Mouse (Mus musculus) spleen, adult 2 months (tissue): Measurements from ENCODE around the gene Ush2a.

Experiments used
- CTCF ChIP-seq: fragments of 200-500 bp; IDR thresholded peaks from 2 replicates; pipeline ENCODE4 v1.5.1; 2011; ENCODE audit warnings: mild to moderate bottlenecking, inconsistent platforms; ENCODE audit not compliant: insufficient read depth, insufficient read length, insufficient replicate concordance; ENCODE audit errors: extremely low read depth
- POLR2A ChIP-seq: fragments of 200-500 bp; IDR thresholded peaks from 2 replicates; pipeline ENCODE4 v1.6.1; 2011; ENCODE audit warnings: low read depth, low read length, inconsistent platforms

DNA sequence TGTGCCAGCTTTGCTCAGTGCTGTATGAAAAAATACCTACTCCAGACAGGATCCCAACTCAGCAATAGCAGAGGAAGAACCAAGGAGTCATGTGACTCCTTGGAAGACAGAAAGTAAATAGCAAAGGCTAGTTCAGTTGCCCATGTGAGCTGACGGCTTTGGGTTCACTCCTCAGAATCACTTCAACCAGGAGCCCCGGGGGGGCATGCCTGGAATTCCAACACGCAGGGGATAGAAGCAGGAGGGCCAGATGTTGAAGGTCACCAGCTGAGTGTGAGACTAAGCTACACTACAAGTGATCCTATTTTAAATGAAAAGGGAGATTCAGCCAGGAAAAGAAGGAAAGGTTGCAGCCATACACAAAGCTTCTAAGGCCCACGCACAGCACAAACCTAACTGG is 319.3 kb downstream of the Ush2a start:
- no peak for TF ChIP-seq CTCF
- TF ChIP-seq POLR2A = no peak
